Mouse (Mus musculus): ENCODE results near the gene Ksr2. TPM values are rescaled to one million over a fixed set of nuclear protein-coding genes. Genes with fewer than 3 reads are reported as not detected.
"Not testable (repeated sequence)": the region's sequence is repeated elsewhere in the genome, so short reads cannot be mapped to it uniquely, and the experiment has no call there.

Ksr2 gene
- total RNA-seq, 2 experiments from 2014 or later: 0.02 TPM; not detected in 1

DNA sequence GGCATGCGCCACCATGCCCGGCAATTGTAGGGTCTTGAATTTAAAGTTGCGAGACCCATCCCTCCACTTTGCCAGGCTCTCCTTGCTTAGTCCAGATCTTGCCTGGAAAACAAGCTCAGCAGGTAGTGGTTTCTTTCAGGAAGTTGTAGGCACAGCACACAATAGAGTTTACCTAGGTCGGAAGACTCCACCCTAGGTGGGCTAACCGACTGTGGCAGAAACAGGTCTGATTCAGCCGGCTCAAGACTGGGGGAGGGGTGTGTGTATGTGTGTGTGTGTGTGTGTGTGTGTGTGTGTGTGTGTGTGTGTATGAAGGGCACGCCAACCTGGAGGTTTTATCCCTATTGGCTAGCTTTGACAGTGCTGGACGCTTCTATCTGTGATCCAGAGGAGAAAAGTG lies 10.2 kb upstream of the Ksr2 start:
- no peak for DNase-seq
- intact Hi-C loops (cut with DNase I): no loop called here

DNA sequence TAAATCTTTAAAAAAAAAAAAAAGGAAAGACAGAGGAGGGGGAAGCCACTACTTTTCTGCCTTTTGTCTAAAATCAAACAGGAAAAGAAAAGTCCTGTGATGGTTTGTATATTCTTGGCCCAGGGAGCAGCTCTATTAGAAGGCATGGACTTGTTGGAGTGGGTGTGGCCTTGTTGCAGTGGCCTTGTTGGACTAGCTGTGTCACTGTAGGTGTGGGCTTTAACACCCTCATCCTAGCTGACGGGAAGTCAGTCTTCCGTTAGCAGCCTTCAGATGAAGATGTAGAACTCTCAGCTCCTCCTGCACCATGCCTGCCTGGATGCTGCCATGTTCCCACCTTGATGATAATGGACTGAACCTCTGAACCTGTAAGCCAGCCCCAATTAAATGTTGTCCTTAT lies 9.1 kb upstream of the Ksr2 start:
- DNase-seq: not testable (repeated sequence)
- intact Hi-C loops (cut with DNase I): loop anchor here (5.0 kb wide), 2 partner anchors 97 to 287 kb away; partner anchors contain the start of gene Suds3

DNA sequence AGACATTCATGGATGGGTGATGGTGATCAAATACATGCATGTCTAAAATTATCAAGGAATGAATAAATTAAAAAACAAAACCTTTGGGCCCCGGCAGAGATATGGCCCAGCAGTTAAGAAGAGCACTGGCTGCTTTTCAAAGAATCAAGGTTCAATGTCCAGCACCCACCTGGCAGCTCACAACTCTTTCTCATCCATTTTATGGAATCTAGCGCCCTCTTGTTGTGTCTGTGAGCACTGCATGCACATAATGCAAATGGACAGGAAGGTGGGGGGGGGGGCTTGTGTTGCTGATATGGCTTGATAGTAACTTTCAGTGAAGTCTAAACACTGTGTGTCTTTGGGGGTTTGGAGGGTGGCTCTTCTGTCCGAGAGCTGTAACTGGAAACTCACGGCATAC lies 5.6 kb upstream of the Ksr2 start:
- DNase-seq: peak in 1 of 2 experiments; percentile 42

GRCm38 (mm10) chr5:117409369-117409768 lies 4.4 kb upstream of the Ksr2 start:
- no peak for DNase-seq
- intact Hi-C loops (cut with DNase I): loop anchor here (5.0 kb wide), 2 partner anchors 102 to 292 kb away; partner anchors contain the start of gene Suds3

More for the DNA sequence above, 5.6 kb upstream of the Ksr2 start:
- intact Hi-C loops (cut with DNase I): loop anchor here (5.0 kb wide), 2 partner anchors 101 to 291 kb away; partner anchors contain the start of gene Suds3

GRCm38 (mm10) chr5:117414611-117415010 lies 811 bp downstream of the Ksr2 start:
- DNase-seq: no peak
- intact Hi-C loops (cut with DNase I): no loop called here

GRCm38 (mm10) chr5:117415011-117415912 lies 1.5 kb downstream of the Ksr2 start:
- DNase-seq: no peak
- intact Hi-C loops (cut with DNase I): no loop called here

- intact Hi-C loops (cut with DNase I): no loop called here
Measured at GRCm38 (mm10) chr5:117417442-117417841, 3.6 kb downstream of the Ksr2 start.

GRCm38 (mm10) chr5:117433501-117433900 lies 19.7 kb downstream of the Ksr2 start:
- DNase-seq; intact Hi-C loops (cut with DNase I): not testable (repeated sequence)

More at GRCm38 (mm10) chr5:117417442-117417841, 3.6 kb downstream of the Ksr2 start:
- no peak for DNase-seq

GRCm38 (mm10) chr5:117440261-117440660 lies 26.5 kb downstream of the Ksr2 start:
- intact Hi-C loops (cut with DNase I): no loop called here

DNA sequence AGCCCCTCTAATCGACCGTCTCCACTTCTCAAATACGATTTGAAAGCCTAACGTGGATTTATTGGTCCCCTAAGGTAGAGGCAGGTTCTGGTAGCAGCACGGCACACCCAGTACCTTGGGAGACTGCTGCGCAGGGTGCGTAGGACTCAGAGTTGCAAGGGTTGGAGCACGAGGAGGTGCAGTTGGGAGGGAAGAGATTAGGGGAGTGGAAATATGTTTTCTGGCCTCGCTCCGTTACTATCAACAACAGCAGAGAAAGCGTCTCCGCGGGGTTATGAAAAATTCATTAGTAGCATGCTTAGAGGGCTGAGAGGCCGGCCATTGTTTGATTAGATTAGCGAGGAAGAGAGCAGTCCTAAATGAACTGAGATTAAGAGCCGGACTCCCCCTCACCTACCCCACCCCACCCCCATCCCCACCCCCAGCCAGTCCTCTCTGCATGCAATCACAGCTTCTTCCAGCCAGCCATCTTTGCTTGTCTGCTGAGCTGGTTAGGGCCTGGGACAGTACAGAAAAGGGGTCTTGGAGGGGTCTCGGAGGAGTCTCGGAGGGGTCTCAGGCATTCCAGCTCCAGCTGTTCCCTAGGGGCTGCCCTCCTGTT lies 27.5 kb downstream of the Ksr2 start:
- DNase-seq: no peak
- intact Hi-C loops (cut with DNase I): no loop called here

More at GRCm38 (mm10) chr5:117440261-117440660, 26.5 kb downstream of the Ksr2 start:
- no peak for DNase-seq

- intact Hi-C loops (cut with DNase I): no loop called here
- DNase-seq: no peak
Measured at GRCm38 (mm10) chr5:117442157-117442765, 28.5 kb downstream of the Ksr2 start.

- intact Hi-C loops (cut with DNase I): no loop called here
- no peak for DNase-seq
Measured at GRCm38 (mm10) chr5:117443141-117443540, 29.3 kb downstream of the Ksr2 start.

DNA sequence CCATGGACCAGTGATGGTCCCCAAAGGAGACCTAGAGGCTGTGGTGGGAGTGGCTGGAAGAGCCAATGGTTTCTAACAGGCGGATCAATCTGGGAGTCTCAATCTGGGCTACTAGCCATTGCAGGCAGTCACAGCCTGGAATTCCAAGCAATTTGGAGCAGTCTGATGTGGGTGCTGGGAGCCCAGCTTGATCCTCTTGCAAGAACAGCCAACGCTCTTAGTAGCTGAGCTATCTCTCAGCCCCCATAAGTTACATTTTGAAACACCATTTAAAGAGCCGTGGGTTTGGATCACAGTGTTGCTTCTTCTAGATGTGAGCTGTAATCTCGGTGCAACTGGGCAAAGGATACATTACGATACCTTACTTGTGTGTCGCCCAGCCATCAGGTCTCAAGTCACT lies 30.1 kb downstream of the Ksr2 start:
- DNase-seq: no peak
- intact Hi-C loops (cut with DNase I): no loop called here

GRCm38 (mm10) chr5:117447698-117448097 lies 33.9 kb downstream of the Ksr2 start:
- DNase-seq: no peak
- intact Hi-C loops (cut with DNase I): no loop called here

DNA sequence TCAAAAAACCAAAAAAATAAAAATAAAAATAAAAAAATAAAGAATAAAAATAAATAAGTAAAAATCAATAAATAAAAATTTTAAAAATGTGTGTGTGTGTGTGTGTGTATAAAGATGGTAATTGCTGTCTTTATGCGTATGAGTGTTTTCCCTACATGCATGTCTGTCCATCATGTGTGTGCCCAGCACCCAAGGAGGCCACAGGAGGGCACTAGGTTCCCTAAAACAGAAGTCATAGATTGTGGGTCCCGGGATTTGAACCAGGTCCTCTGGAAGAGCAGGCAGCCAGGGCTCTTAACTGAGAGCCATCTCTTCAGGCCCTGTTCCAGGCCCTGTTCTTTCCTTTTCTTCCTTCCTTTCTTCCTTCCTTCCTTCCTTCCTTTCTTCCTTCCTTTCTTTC lies 38.2 kb downstream of the Ksr2 start:
- intact Hi-C loops (cut with DNase I): no loop called here
- no peak for DNase-seq

DNA sequence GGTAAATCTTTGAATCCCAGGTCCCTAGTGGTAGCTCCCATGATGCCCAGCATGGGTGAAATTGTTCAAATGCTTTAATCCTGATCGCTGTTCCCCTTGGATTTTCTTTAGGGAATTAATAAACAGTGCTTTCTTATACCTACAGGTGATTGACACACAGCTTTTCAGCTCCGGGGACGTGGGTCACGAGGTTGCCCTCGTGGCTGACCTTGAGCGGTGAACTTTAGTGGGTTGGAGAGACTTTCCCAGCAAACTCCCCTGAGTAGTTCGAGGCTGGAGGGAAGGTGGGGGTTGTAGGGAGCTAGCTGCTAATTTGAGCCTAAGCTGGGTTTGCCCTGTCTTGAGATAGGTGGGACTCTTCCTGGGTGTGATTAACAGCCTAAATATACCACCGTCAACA lies 41.7 kb downstream of the Ksr2 start:
- DNase-seq: no peak
- intact Hi-C loops (cut with DNase I): no loop called here

- no peak for DNase-seq
- intact Hi-C loops (cut with DNase I): no loop called here
Measured at GRCm38 (mm10) chr5:117457121-117457520, 43.3 kb downstream of the Ksr2 start.

DNA sequence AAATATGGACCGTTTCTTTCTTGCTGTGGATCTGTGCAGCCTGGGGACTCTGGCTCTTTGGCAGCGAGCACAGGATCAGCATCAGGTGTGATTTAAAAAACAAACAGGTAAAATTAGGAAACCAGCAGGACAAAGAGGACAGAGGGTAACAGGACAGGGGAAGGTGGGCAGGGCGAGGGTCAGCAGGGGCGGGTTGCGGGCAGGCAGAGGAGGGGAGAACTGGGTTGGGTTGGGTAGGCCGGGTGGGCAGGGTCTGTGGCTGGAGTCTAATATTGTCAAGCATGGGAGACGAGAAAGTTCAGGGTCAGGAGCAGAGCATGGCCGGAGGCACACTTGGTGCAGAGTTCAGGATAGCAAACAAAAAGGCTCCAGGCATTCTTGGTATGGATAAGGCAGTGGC lies 43.8 kb downstream of the Ksr2 start:
- intact Hi-C loops (cut with DNase I): no loop called here
- no peak for DNase-seq

- intact Hi-C loops (cut with DNase I): no loop called here
- no peak for DNase-seq
Measured at GRCm38 (mm10) chr5:117458899-117459298, 45.1 kb downstream of the Ksr2 start.

GRCm38 (mm10) chr5:117460261-117460660 lies 46.5 kb downstream of the Ksr2 start:
- intact Hi-C loops (cut with DNase I): no loop called here
- DNase-seq: no peak

GRCm38 (mm10) chr5:117467052-117467451 lies 53.3 kb downstream of the Ksr2 start:
- intact Hi-C loops (cut with DNase I): no loop called here
- no peak for DNase-seq

Measured in heart, postnatal 14 days (tissue).